Mouse (Mus musculus) liver, adult 2 months (tissue): ENCODE measurements around the gene Thrb. TPM values are rescaled to one million over a fixed set of nuclear protein-coding genes. Genes with fewer than 3 reads are reported as not detected.

Experiments
- DNase-seq: peaks from one replicate; pipeline ENCODE4 v3.0.0-alpha.2; 2011; ENCODE audit warnings: low read depth, low spot score; ENCODE audit errors: extremely low read depth
- H3K27ac ChIP-seq: fragments of 200-500 bp; replicated peaks from 2 replicates; pipeline ENCODE4 v1.5.1; 2012; ENCODE audit warnings: low read depth, mild to moderate bottlenecking, control low read depth, inconsistent platforms, low read length; ENCODE audit not compliant: insufficient read depth
- H3K27me3 ChIP-seq: fragments of 200-500 bp; 2 replicates; pipeline ENCODE4 v1.6.1; 2012; ENCODE audit warnings: mild to moderate bottlenecking, moderate library complexity, low read length, inconsistent platforms; ENCODE audit not compliant: control insufficient read depth, insufficient read depth
- H3K36me3 ChIP-seq: fragments of 200-500 bp; 2 replicates; pipeline ENCODE4 v1.6.1; 2012; ENCODE audit warnings: low read length, inconsistent platforms; ENCODE audit not compliant: control insufficient read depth, insufficient read depth
- H3K4me1 ChIP-seq: fragments of 200-500 bp; 2 replicates; pipeline ENCODE4 v1.6.1; 2011; ENCODE audit warnings: low read length; ENCODE audit not compliant: control insufficient read depth, insufficient read depth
- H3K4me3 ChIP-seq: fragments of 200-500 bp; 2 replicates; pipeline ENCODE4 v1.5.1; 2011; ENCODE audit warnings: low read depth, mild to moderate bottlenecking, control low read depth, low read length, moderate library complexity; ENCODE audit not compliant: insufficient read depth
- H3K79me2 ChIP-seq: fragments of 200-500 bp; 2 replicates; pipeline ENCODE4 v1.6.1; 2012; ENCODE audit warnings: inconsistent platforms, mild to moderate bottlenecking, low read length, moderate library complexity; ENCODE audit not compliant: control insufficient read depth, insufficient read depth
- H3K9ac ChIP-seq: fragments of 200-500 bp; 2 replicates; pipeline ENCODE4 v1.6.1; 2012; ENCODE audit warnings: low read depth, mild to moderate bottlenecking, control low read depth, inconsistent platforms, low read length
- CTCF ChIP-seq: fragments of 200-500 bp; IDR thresholded peaks from 2 replicates; pipeline ENCODE4 v1.5.1; 2011; ENCODE audit warnings: low read depth, low read length, control low read depth
- POLR2A ChIP-seq: fragments of 200-500 bp; IDR thresholded peaks from 2 replicates; pipeline ENCODE4 v1.6.1; 2011; ENCODE audit warnings: low read length, control low read depth; ENCODE audit not compliant: insufficient read depth; ENCODE audit errors: extremely low read depth
- WGBS: fragments of 180-500 bp; shearing (Covaris S2); methylation state at CpG from one replicate; pipeline ENCODE4 v1.1.7; 2018; 5-methylcytosine and 5-hydroxymethylcytosine counted together
- polyA plus RNA-seq: library from polyadenylated mRNA; depleted of rRNA; stranded (reverse); fragments of >200 nt; gene quantifications from 2 replicates; pipeline ENCODE4 v1.2.3, GENCODE M21; 2012
- total RNA-seq: library from RNA; depleted of rRNA; stranded (reverse); fragments of >200 nt; gene quantifications from 2 replicates; pipeline ENCODE4 v1.2.3, GENCODE M21; 2014

Thrb gene
- total and polyA plus RNA-seq, 2 experiments, result 8.6 to 34.6 TPM

GRCm38 (mm10) chr14:17674335-17674734, 14.3 kb downstream of the Thrb start:
- no peak overlapping the region for H3K9ac ChIP-seq
- TF ChIP-seq CTCF, result no peak
- TF ChIP-seq POLR2A, result no peak
- DNase-seq, result no peak
- WGBS, result 89% methylated on average over 1 of the region's 1 CpGs
- no peaks in the 10 kb centered on the region for H3K36me3 ChIP-seq
- H3K27me3 ChIP-seq, result no peaks in the 10 kb centered on the region
- no peaks in the 10 kb centered on the region for H3K4me1 ChIP-seq
- peaks cover 22% of the 10 kb centered on the region; the same call in 1 of the 2 replicates for H3K79me2 ChIP-seq
- H3K4me3 ChIP-seq, result no peak overlapping the region
- no peak overlapping the region for H3K27ac ChIP-seq

GRCm38 (mm10) chr14:17675214-17675613, 15.2 kb downstream of the Thrb start:
- H3K36me3 ChIP-seq, result no peaks in the 10 kb centered on the region
- no peaks in the 10 kb centered on the region for H3K4me1 ChIP-seq
- peaks cover 22% of the 10 kb centered on the region; the same call in 1 of the 2 replicates for H3K79me2 ChIP-seq
- DNase-seq, result no peak
- TF ChIP-seq POLR2A (no peak), CTCF (no peak)
- H3K9ac ChIP-seq, result no peak overlapping the region
- no peaks in the 10 kb centered on the region for H3K27me3 ChIP-seq
- WGBS, result 89% methylated on average over 3 of the region's 3 CpGs
- H3K4me3 ChIP-seq, result no peak overlapping the region
- no peak overlapping the region for H3K27ac ChIP-seq

- H3K27me3 ChIP-seq, result no peaks in the 10 kb centered on the region
- H3K36me3 ChIP-seq, result no peaks in the 10 kb centered on the region
- no peak overlapping the region for H3K4me3 ChIP-seq
- TF ChIP-seq POLR2A (no peak), CTCF (no peak)
- no peak overlapping the region for H3K9ac ChIP-seq
- peak overlapping the region; percentile 92 for H3K27ac ChIP-seq
- peaks cover 27% of the 10 kb centered on the region for H3K4me1 ChIP-seq
- peak; percentile 88 for DNase-seq
- H3K79me2 ChIP-seq, result peaks cover 24% of the 10 kb centered on the region; the same call in 1 of the 2 replicates
These were observed 21.4 kb downstream of the Thrb start for GRCm38 (mm10) chr14:17681479-17681878.

GRCm38 (mm10) chr14:17684881-17685280, 24.8 kb downstream of the Thrb start:
- H3K27ac ChIP-seq, result no peak overlapping the region
- H3K36me3 ChIP-seq, result no peaks in the 10 kb centered on the region
- H3K4me1 ChIP-seq, result peaks cover 40% of the 10 kb centered on the region
- H3K9ac ChIP-seq, result no peak overlapping the region
- no peaks in the 10 kb centered on the region for H3K27me3 ChIP-seq
- DNase-seq, result peak; percentile 69
- WGBS, result 15% methylated on average over 1 of the region's 1 CpGs
- H3K79me2 ChIP-seq, result peaks cover 29% of the 10 kb centered on the region; the same call in 1 of the 2 replicates
- no peak for TF ChIP-seq CTCF
- no peak for TF ChIP-seq POLR2A
- H3K4me3 ChIP-seq, result no peak overlapping the region

GRCm38 (mm10) chr14:17685491-17685890, 25.4 kb downstream of the Thrb start:
- H3K4me1 ChIP-seq, result peaks cover 40% of the 10 kb centered on the region
- peak; percentile 90 for DNase-seq
- no peak overlapping the region for H3K9ac ChIP-seq
- TF ChIP-seq CTCF (no peak), POLR2A (no peak)
- 89% methylated on average over 3 of the region's 3 CpGs for WGBS
- H3K27me3 ChIP-seq, result no peaks in the 10 kb centered on the region
- H3K4me3 ChIP-seq, result no peak overlapping the region
- H3K79me2 ChIP-seq, result peaks cover 30% of the 10 kb centered on the region; the same call in 1 of the 2 replicates
- H3K36me3 ChIP-seq, result no peaks in the 10 kb centered on the region
- peak overlapping the region; percentile 27; the same call in 1 of the 2 replicates for H3K27ac ChIP-seq

- H3K9ac ChIP-seq, result no peak overlapping the region
- peaks cover 37% of the 10 kb centered on the region for H3K79me2 ChIP-seq
- peaks cover 34% of the 10 kb centered on the region for H3K4me1 ChIP-seq
- no peaks in the 10 kb centered on the region for H3K36me3 ChIP-seq
- DNase-seq, result no peak
- no peak overlapping the region; the same call in 1 of the 2 replicates for H3K27ac ChIP-seq
- 26% methylated on average over 3 of the region's 3 CpGs for WGBS
- TF ChIP-seq POLR2A, result no peak
- no peak for TF ChIP-seq CTCF
- H3K27me3 ChIP-seq, result no peaks in the 10 kb centered on the region
- H3K4me3 ChIP-seq, result no peak overlapping the region
These were observed 26.9 kb downstream of the Thrb start for GRCm38 (mm10) chr14:17686939-17687338.
